Mouse (Mus musculus) left cerebral cortex, postnatal 10 days (tissue): ENCODE measurements around the gene Fam172a. TPM values are rescaled to one million over a fixed set of nuclear protein-coding genes. Genes with fewer than 3 reads are reported as not detected.

Source experiments
- DNase-seq, 2 experiments: peaks; one replicate each; pipeline ENCODE4 v3.0.0; 2021 to 2022; ENCODE audit warnings: low spot score in 2 of 2, mixed read lengths in 1 of 2; ENCODE audit errors: extremely low spot score in 1 of 2
- intact Hi-C: fragments of 180-260 bp; cut with DNase I; formaldehyde crosslinking; loops from one replicate; pipeline ENCODE4 v1.15.1; 2025
- total RNA-seq, 2 experiments: library from RNA; stranded (reverse); gene quantifications; 2 replicates each; pipeline ENCODE4 v1.2.3; 2021

The Fam172a gene
- total RNA-seq, 2 experiments from 2014 or later, result 43.4 to 47.1 TPM

GRCm38 (mm10) chr13:78171984-78172636, 470.3 kb downstream of the Fam172a start:
- no peak for DNase-seq
- intact Hi-C loops, result no loop called here

GRCm38 (mm10) chr13:78172861-78173260, 471.0 kb downstream of the Fam172a start:
- intact Hi-C loops, result no loop called here
- no peak for DNase-seq

- no peak for DNase-seq
- intact Hi-C loops, result no loop called here
These were observed 472.4 kb downstream of the Fam172a start for GRCm38 (mm10) chr13:78174191-78174590.

- intact Hi-C loops, result loop anchor here (5.0 kb wide), 2 partner anchors 193 to 283 kb away; no protein-coding TSS in a partner anchor
- no peak for DNase-seq
These were observed 473.1 kb downstream of the Fam172a start for GRCm38 (mm10) chr13:78174891-78175290.

GRCm38 (mm10) chr13:78175821-78176380, 474.1 kb downstream of the Fam172a start:
- intact Hi-C loops, result loop anchor here (5.0 kb wide), 2 partner anchors 194 to 284 kb away; no protein-coding TSS in a partner anchor

GRCm38 (mm10) chr13:78177381-78177950, 475.6 kb downstream of the Fam172a start:
- intact Hi-C loops, result loop anchor here (5.0 kb wide), 2 partner anchors 195 to 285 kb away; no protein-coding TSS in a partner anchor

More at GRCm38 (mm10) chr13:78175821-78176380, 474.1 kb downstream of the Fam172a start:
- no peak for DNase-seq

GRCm38 (mm10) chr13:78178021-78178420, 476.2 kb downstream of the Fam172a start:
- DNase-seq, result no peak
- intact Hi-C loops, result loop anchor here (5.0 kb wide), 2 partner anchors 196 to 286 kb away; no protein-coding TSS in a partner anchor

More at GRCm38 (mm10) chr13:78177381-78177950, 475.6 kb downstream of the Fam172a start:
- no peak for DNase-seq

- intact Hi-C loops, result loop anchor here (5.0 kb wide), 2 partner anchors 196 to 286 kb away; no protein-coding TSS in a partner anchor
- DNase-seq, result no peak
These were observed 476.9 kb downstream of the Fam172a start for GRCm38 (mm10) chr13:78178771-78179170.

- DNase-seq, result no peak
- intact Hi-C loops, result loop anchor here (5.0 to 10.0 kb wide), 5 partner anchors 197 to 1335 kb away; partner anchors contain the start of genes 2210408I21Rik and Slf1
These were observed 477.7 kb downstream of the Fam172a start for GRCm38 (mm10) chr13:78179312-78180097.

- DNase-seq, result no peak
- intact Hi-C loops, result loop anchor here (10.0 kb wide), 3 partner anchors 1045 to 1335 kb away; partner anchors contain the start of genes 2210408I21Rik and Slf1
These were observed 478.4 kb downstream of the Fam172a start for GRCm38 (mm10) chr13:78180261-78180660.

GRCm38 (mm10) chr13:78181071-78181929, 479.5 kb downstream of the Fam172a start:
- DNase-seq, result peak in 1 of 2 experiments; percentile 62
- intact Hi-C loops, result loop anchor here (10.0 kb wide), 3 partner anchors 1046 to 1336 kb away; partner anchors contain the start of genes 2210408I21Rik and Slf1

GRCm38 (mm10) chr13:78181930-78182558, 480.2 kb downstream of the Fam172a start:
- intact Hi-C loops, result loop anchor here (10.0 kb wide), 3 partner anchors 1047 to 1337 kb away; partner anchors contain the start of genes 2210408I21Rik and Slf1
- no peak for DNase-seq

GRCm38 (mm10) chr13:78183004-78183403, 481.2 kb downstream of the Fam172a start:
- no peak for DNase-seq
- intact Hi-C loops, result loop anchor here (10.0 kb wide), 3 partner anchors 1048 to 1338 kb away; partner anchors contain the start of genes 2210408I21Rik and Slf1

- DNase-seq, result no peak
- intact Hi-C loops, result loop anchor here (10.0 kb wide), 3 partner anchors 1049 to 1339 kb away; partner anchors contain the start of genes 2210408I21Rik and Slf1
These were observed 482.2 kb downstream of the Fam172a start for GRCm38 (mm10) chr13:78183986-78184385.

GRCm38 (mm10) chr13:78184786-78185466, 483.1 kb downstream of the Fam172a start:
- no peak for DNase-seq
- intact Hi-C loops, result loop anchor here (10.0 kb wide), 3 partner anchors 1050 to 1340 kb away; partner anchors contain the start of genes 2210408I21Rik and Slf1

- DNase-seq, result no peak
- intact Hi-C loops, result loop anchor here (10.0 kb wide), 3 partner anchors 1052 to 1342 kb away; partner anchors contain the start of genes 2210408I21Rik and Slf1
These were observed 484.6 kb downstream of the Fam172a start for GRCm38 (mm10) chr13:78186340-78186946.
